Mouse (Mus musculus) liver, embryonic 14.5 days (tissue): ENCODE results near the gene Ccl4.

Source experiments
- CTCF ChIP-seq: IDR thresholded peaks from 2 replicates; pipeline ENCODE4 v1.5.1; 2016; ENCODE audit warnings: antibody characterized with exemption, low read depth, control low read depth
- EP300 ChIP-seq: IDR thresholded peaks from 2 replicates; pipeline ENCODE4 v1.6.1; 2016; ENCODE audit warnings: antibody characterized with exemption, low read depth

DNA sequence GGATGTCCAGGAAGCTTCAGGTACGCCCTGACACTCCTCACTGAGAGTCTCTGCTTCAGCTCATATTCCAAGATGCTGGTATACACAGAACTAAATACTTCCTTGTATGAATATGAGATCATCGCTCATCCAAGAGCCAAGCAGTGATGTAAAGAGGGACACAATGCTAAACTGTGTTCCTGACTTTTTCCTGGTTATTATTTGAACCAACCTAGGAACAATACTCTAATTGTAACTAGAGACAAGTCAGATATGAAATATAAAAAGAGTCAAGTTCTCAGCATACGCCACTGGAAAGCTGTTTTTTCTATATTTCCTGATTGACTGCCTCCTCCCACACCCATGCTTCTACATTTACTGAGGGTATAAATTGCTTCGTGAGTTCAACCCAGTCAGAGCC lies 46.3 kb downstream of the Ccl4 start, which contains the start of gene Wfdc18:
- no peak for TF ChIP-seq CTCF
- TF ChIP-seq EP300 = no peak
